Mouse (Mus musculus) thymus, postnatal 36 days (tissue): ENCODE results near the gene Bak1.

ENCODE experiments used
- DNase-seq, 2 experiments: peaks; one replicate each; pipeline ENCODE4 v3.0.0; 2022; ENCODE audit warnings: mixed read lengths in 2 of 2

Gene Bak1

DNA sequence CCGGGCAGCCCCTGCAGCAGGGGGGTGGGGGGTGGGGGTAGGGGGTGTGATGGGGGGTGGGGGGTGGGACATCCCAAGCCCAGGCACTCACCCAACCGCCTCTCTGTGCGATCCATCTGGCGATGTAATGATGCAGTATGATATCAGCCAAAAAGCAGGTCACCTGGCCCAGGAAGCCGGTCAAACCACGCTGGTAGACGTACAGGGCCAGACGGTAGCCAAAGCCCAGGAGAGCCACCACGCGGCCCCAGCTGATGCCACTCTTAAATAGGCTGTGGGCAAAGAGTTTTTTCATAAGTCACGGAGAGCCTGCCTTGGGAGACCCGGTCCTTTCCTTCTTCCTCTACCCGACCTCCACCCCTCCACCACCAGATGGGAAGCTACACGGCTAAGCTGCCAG is 7.7 kb downstream of the Bak1 start:
- DNase-seq = no peak

DNA sequence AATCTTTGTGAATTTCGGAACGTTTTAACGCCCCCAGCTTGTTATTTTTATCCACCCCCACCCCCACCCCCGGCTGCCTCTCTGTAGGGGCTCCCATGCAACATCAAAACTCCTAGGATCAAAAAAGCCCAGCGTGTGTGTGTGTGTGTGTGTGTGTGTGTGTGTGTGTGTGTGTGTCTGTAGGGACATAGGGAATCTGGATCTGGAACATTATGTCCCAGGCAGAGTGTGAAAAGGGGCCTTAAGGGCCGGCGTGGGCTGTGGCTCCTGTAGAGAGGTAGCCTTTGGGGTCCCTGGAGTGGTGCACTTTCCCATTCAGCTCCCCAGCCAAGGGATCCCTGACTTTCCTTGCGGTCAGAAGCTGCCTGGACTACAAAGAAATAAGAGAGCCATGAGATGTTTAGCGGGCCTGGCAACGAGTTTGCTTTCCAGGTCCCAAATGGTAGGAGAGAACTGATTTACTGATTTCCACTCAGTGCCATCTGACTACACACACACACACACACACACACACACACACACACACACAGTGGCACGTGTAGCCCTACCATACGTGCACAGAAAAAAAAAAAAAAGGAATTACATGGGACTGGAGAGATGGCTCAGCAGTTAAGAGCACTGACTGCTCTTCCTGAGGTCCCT is 10.1 kb downstream of the Bak1 start:
- no peak for DNase-seq

DNA sequence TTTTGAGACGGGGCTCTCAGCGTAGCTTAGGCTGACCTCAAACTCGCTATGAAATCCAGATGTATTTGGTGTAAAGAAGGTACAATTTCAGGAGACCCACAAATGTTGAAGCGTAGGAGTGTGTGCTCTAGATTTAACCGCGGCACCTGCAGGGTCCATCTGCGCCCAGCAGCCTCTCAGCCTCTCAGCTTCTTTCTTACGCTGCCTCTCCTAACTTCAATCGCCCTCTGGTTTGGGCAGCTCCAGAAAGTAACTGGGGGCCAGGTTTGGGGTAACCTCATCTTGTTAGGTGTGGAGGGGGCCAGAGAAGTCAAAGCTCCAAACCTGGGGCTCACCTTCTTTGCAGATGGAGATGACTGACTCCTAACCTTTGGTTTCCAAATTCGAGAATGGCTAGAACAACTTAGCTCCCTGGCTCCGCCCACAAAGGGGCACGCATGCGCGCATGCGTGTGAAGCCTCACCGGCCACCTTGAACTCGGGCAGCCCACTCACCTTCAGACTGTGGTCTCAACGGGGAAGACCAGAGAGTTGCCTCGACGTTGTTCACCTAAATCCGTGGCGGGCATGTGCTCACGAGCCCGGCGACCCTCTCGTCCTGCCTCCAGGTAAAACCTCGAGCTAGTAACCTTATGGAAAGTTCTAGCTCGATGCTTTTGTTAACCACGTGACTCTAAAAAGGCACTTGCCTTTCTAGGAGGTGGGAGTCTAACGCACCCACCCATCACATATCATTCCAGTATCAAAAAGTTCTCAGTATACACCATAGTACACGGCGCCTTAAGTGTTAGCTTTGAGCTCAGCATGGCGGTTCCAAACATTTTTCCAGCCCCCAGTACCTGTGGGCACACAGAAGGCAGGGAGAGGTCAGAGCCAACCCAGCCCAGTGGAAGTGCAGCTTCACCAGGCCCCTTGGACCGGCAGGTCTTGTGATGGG is 11.0 kb downstream of the Bak1 start:
- DNase-seq = peak; percentile 90 to 93

DNA sequence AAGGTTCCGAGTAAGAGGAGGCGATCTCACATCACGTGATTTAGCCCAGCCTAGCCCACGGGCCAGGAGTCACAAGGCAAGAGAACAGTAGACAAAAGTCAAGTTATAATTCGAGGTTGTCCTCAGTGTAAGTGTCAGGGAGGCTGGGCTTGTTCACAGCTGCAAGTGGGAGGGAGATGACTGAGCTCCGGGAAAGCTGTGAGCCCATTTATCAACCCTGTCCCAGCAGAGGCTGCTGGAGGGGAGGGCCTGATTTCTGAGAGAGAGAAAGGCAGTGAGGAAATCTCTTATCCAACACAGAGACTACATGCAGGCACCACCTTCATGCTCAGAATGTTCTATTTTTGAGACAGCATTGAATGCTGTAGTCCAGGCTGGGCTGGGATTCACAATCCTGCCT is 15.9 kb downstream of the Bak1 start:
- no peak for DNase-seq

DNA sequence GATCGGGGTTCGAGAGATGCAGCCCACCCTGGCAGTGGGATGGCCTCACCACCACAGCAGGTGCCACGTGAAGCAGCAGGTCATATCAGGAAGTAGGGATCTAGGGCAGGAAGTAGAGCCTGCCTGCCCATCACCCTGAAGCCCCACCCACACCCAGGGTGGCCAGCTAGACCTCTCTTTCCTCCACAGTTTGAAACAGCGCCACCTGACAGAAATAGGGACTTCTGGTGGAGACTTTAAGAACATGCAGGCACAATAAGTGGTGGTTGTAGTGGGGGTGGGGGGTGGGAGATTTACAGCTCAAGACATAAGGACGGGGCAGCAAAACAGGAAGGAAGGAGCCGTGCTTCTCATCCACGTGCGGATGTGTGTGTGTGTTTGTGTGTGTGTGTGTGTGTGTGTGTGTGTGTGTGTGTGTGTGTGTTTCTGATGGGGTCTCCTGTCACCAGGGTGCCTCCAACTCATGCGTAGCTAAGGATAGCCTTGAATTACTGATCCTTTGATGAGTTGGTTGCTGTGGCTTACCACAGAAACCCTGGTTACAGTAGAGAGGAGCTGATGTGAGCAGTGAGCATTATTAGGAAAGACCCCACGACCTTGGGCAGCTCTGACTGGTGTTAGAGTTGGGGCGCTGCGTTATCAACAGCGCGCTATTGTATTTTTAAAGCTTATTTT is 16.7 kb downstream of the Bak1 start:
- DNase-seq = peak; percentile 60 to 76

DNA sequence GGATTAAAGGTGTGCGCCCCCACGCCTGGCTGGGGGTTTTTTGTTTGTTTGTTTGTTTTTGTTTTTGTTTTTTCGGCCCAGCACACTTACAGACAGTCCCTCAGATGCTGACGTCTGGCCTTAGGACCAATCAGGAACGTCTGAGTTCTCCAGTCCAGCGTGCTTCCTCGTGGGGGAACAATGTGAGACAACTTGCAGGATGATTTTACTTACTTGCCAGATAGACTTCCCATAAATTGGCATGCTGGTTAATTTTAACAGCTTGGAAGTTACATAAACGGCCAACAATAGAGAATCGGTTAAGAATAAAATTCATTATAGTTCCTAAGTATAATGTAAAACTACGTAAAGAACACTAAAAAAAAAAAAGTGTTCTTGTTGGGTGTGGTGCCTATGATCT is 17.6 kb downstream of the Bak1 start:
- DNase-seq = no peak

DNA sequence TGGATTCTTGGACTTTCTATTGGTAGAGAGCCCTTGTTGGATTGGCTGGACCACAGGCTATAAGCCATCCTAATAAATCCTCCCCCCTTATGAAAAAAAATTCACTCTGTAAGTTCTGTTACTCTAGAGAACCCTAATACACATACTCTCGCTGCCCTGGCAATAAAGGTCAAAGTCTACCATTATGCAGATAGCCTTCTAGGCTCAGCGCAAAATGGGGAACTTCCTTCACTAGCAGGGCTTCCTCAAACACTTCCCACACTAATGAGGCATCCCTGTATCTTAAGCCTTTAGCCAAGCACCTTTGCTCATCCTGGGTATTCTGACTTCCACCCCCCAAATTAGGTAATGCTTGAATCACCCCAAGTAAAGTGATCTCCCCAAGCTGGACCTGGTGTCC is 20.5 kb downstream of the Bak1 start:
- DNase-seq = no peak

DNA sequence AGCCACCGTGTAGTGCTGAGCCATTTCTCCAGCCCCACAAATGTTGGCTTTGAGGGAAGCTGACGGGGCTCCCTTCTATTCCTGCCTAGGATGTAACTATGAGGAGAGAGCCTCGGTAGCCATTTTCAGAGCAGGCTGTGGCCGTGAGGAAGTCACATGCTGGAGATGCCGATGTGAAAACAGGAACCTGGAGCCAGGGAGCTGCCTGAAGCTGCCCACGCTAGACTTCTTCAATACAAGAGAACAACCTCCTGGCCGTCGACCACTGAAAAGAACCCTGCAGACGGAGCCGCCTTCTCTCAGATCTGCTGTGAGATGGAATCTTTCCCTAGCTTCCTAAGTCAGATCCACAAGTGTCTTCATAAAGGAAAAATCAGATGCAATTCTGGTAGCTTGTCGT is 23.2 kb downstream of the Bak1 start:
- no peak for DNase-seq

DNA sequence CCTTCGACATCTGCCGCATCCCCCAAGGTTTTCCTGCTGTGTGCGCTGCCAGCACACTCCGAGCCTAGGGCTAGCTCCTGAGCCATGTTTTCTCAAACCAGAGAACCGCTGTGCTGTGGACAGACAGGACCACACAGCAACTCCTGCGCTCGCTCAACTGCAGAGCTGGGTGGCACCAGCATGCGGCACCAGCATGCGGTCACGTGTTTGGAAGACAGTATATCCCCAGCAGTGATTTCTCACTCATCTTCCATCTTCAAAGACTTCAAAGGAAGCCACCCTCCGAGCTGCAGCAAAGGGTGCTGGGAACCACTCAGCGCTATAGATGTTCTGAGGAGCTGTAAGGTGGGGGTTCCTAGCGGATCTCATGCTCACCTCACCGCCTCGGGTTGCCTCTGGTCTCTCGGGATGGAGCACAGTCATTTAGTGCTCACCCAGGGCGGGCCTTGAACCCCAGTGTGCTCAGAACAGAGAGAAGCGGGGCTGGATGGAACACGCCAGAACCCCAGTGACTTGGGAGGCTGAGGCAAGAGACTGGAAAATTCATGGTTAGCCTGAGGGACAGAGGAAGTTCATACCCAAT is 23.8 kb downstream of the Bak1 start:
- no peak for DNase-seq

DNA sequence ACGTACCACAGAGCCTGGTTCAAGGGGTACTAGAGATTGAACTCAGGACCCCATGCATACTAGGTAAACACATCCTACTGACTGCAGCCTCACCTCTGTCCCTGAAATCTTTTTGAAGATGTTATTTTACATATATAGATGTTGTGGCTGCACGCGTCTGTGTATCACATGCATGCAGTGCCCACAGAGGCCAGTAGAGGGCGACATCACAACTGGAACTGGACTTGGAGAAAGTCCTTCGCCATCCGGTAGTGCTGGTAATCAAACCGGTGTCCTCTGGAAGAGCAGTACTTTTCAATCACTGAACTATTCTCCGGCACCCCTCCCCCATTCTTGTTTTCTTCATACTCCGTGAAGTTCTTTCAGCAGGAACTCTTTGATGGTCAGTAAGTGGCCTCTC is 24.4 kb downstream of the Bak1 start:
- peak; percentile 59 to 71 for DNase-seq

DNA sequence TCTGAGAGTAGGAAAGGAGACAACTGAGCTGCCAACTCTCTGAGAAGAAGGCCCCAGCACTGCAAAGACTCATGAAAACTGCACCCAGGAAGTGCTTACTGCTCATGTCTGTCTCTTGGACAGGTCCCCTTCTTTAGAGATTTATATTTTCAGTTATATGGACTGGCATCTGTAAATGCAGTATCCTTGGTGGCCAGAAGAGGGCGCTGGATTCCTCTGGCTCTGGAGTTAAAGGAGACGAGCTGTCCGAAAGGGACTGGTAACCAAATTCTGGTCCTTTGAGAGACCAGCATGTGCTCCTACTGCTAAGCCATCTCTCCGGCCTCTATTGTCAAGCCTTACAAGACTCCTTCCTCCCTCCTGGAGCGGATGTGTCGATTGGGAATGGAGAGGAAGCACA is 26.9 kb downstream of the Bak1 start:
- peak; percentile 42 to 52 for DNase-seq

DNA sequence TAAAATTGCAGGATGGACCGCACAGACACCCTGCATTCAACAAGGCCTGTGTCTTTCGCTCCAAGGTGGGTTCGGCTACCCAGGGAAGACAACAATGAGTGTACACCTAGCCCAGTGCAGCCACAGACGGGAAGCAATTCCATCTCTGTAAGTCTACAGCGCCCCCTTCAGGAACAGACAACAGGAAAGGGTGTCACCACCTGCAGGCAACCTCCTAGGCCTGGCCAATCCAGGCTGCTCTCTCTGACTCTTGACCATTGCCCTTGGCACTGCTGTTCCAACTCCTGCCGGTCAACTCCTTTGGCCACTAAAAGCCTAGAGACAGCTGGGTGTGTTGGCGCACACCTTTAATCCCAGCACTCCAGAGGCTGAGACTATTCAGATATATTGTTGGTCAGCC is 27.7 kb downstream of the Bak1 start:
- DNase-seq = peak; percentile 58 to 63

DNA sequence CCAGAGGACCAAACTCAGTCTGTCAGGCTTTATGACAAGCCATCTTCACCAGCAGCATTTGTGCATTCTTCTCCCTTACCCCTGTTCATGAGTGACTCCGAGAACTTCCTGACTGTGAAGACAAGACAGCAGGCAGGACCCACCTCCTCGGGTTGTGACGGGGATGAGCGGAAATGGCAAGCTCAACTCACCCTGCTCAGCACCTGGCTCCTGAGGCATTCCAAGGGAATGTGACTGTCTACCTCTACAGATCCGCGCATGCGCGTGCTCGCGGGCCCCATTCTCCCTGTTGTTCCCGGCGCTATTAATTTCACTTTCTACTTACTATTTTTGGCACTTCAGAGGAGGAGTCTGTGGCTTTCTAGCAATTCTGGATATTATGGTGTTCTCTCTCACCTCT is 28.8 kb downstream of the Bak1 start:
- DNase-seq = peak; percentile 44 to 64

DNA sequence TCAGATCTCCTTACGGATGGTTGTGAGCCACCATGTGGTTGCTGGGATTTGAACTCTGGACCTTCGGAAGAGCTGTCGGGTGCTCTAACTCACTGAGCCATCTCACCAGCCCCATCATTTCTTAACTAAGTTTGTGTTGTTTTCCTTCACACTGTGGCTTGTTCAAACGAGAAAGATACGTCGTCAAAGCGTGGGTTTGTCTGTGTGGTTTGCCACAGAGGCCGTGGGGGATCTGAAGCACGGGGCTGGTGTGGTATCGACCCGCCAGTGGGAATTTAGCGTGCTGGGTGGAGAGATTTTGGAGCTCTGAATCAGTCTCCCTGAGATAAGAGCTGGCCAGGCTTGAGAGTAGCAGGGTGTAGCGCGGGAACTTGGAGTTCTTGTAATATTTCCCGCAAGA is 30.5 kb downstream of the Bak1 start:
- no peak for DNase-seq

DNA sequence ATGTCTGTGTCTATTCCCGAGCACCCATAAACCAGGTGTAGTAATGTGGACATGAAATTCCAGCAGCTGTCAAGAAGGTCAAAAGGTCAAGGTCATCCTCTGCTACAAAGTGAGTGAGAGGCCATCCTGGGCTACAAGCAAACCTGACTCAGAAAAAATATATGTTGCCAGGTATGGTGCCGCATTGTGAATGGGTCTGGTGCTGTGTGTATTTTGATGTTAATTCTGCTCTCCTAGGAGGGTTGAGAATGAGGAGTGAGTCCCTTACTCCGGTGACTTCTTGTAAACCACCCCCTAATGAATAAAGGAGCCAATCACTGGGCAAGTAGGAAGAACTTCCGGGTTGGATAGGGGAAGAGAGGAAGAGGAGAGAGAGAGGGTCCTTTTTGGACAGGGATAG is 31.1 kb downstream of the Bak1 start:
- DNase-seq = no peak

DNA sequence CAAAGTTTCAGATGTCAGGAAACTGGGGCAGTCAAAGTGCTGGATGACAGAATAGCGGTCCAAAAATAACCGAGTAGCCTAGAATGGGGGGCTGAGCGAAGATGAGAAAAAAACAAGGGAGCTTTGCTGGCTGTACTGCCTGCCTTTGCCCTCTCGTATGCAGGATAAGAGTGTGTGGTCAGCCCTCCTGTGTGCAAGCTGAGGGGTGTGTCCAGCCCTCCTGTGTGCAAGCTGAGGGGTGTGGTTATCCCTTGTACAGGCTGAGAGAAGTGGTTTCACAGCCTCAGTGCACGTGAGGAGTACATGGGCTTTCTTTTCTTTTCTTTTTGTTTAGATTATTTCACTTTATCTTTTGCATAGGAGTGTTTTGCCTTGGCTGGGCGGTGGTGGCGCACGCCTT is 33.2 kb downstream of the Bak1 start:
- DNase-seq = no peak

DNA sequence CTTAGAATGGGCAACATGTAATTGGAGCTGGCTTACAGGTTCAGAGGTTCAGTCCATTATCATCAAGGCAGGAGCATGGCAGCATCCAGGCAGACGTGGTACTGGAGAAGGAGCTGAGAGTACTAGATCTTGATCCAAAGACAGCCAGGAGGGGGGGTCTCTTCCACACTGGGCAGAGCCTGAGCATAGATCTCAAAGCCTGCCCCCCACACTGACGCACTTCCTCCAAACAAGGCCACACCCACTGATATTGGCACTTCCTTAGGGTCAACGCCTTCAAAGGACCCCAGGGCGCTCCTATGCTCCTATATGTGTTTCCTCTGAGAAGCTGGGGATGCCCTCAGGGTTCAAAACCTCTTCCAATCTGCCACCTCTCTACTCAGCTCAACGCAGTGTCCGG is 33.8 kb downstream of the Bak1 start:
- no peak for DNase-seq

DNA sequence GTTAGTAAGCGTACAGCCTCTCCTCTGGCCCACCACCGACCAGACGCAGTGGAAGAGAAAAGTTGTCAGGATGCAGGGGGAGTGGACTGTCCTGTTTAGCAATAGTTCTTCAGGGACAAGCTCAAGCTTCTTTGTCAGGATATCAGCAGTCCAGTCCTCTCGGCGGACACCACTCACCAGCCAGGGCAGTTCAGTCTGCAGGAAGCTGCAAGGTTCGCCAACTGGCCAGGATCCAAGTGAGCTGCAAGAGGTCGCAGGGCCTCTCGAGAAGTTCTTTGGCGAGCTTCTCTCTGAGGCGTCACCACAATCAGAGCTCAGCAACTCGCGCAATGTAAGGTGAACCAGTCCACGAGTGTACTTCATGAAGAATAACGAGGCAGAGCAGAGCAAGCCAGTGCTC is 34.4 kb downstream of the Bak1 start:
- no peak for DNase-seq

DNA sequence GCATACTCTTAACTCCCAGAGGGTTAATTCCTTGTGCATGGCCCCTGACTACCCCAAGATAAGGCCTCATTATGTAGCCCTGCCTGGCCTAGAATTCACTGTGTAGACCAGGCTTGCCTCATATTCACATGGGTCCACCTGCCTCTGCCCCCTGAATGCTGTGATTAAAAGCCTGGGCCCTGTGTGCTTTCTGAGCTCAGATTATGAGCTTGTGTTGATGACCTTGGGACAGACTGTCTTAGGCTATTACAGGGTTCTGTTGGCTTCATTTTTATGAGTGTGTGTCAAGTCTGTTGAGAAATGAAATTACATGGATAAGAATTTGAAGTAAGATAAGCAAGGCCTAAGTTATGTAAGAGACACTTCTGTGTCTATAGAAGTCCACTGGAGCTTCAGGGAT is 38.3 kb downstream of the Bak1 start:
- no peak for DNase-seq

DNA sequence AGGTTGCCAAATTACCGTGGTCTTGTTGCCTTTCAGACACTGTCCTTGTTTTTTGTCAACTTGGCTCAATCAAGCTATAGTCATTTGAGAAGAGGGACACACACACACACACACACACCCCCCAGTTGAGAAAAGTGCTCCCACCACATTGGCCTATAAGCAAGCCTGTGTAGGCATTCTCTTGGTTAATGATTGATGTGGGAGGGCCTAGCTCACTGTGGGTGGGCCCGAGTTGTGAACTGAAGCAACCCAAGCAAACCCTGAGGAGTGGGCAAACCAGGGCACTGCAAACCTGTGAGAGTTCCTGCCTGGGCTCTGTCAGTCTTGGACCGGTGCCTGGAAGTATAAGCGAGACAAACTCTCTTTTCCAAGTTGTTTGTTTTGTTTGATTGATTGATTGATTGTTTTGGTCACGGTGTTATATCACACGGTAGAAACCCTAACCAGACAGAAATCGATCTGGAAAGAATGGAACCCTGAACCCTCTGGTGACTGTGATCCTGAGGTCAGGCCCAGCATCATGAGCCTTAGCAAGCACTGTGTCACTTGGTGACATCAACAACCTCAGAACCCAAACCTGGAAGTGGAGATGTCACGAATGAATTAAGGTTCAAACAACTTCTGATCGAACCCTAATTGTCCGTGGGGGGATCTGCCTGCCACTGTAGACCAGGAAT is 43.2 kb downstream of the Bak1 start:
- no peak for DNase-seq

DNA sequence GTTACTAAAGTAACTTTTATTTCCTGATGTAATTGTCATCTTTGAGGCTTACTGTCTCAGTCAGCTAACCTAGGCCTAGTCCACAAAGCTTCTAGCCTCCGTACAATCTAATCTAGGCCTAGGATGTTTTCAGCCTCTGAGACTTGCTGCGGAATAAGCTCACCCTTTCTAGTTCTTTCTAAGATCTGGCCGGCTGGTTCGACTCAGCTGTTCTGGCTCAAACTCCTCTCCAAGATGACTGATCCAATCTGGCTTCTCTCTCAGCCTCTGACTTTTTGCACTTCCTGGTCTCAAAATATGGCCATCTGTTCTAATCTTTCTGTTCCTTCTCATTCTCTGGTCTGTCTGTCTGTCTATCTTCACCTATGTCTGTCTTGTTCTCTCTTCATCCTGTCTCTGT is 45.4 kb downstream of the Bak1 start:
- DNase-seq = no peak

DNA sequence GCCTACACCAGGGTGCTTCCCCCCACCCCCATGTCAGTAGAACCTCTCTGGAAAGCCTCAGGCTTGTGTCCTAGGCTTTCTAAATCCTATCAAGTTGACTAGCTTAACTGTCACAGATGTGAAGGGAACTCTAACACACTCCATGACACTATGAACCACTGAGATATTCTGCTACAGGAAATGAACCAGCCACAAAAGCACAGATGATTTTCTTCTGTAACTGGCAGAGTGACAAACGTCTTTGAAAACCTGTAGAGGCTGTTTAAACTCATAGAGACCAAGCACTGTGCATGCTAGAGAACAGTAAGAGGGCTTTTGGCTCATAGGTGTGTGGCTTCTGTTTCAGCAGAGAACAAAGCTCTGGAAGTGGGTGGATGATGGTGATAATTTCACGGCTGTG is 47.8 kb downstream of the Bak1 start:
- peak; percentile 32 to 37 for DNase-seq

DNA sequence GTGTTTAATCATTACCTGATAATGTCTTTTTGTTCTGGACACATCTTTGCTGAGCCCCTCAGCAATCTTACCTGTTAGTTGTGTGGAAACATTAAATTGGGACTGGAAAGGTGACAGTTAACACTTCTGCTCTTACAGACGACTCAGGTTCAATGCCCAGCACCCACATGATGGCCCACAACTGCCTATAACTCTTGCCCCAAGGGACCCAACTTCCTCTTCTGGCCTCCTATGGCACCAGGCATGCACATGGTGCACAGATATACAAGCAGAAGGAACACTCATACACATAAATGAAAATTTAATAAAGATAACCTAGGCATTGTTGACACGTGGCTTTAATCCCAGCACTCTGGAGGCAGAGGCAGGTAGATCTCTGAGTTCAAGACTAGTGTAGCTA is 49.4 kb downstream of the Bak1 start:
- no peak for DNase-seq
